29 mouse cellular contexts compared by ENCODE assay signal in the genomic region with DNA sequence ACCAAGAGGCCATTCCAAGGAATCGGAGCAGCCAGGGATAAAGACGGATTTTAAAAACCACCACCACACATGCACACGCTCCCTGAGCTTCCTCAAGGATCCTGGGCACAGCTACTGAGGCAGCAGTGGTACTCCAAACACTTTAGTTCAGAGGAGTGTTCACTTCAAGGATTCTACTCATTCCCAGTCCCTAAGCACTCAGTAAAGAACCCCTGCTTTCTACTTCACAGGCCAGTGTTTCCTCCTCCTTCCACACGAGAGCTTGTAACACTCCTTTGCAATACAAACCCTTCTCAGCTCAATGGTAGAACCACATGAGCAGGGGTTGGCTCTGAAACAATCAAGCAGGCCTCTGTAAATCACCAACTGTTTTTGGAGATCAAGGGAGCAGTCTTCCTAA. TPM values are rescaled to one million over a fixed set of nuclear protein-coding genes. Genes with fewer than 3 reads are reported as not detected.
DNase-seq lines count a peak whose midpoint lies in the region; ATAC-seq and TF ChIP-seq lines count a peak whose summit lies in the region.
"Had no signal": no experiment of that assay in that cellular context is flagged by ENCODE, and none has a peak within 500 bp of the region (broad histone marks: within the 10 kb centered on the region; RNA-seq: fewer than 3 reads in every experiment).

No protein-coding gene starts in this region.

- no peak for TF ChIP-seq POLR2A in ES-Bruce4 (IDR thresholded peaks at IDR 0.05; ENCODE audit: insufficient read depth, low read length)

- peaks cover 45% of the 10 kb centered on the region for H3K4me1 ChIP-seq in liver, embryonic 13.5 days (replicated peaks)
- H3K4me1 ChIP-seq in lung, postnatal 0 days (ENCODE audit: insufficient read depth, low read depth, low read length) = peaks cover 6% of the 10 kb centered on the region; the same call in 1 of the 2 replicates
- H3K4me1 ChIP-seq in ES-Bruce4 (ENCODE audit: control insufficient read depth, insufficient read depth, low read length) = peaks cover 5% of the 10 kb centered on the region
- H3K4me1 ChIP-seq: embryonic facial prominence, embryonic 12.5 days had no signal

- no peak overlapping the region for H3K4me3 ChIP-seq in liver, embryonic 13.5 days (replicated peaks)
- H3K4me3 ChIP-seq in lung, postnatal 0 days (ENCODE audit: low read depth, low read length) = no peak overlapping the region
- no peak overlapping the region for H3K4me3 ChIP-seq in ES-Bruce4 (ENCODE audit: low read depth, low read length)
- H3K4me3 ChIP-seq: embryonic facial prominence, embryonic 12.5 days; embryonic facial prominence, embryonic 15.5 days; gastrocnemius, adult 2 months; heart, embryonic 12.5 days; heart, embryonic 15.5 days had no signal

- TF ChIP-seq EP300 in lung, postnatal 0 days (IDR thresholded peaks at IDR 0.05) = peak; percentile 45; the same call in 1 of the 2 replicates
- TF ChIP-seq EP300 in ES-Bruce4 (IDR thresholded peaks at IDR 0.05; ENCODE audit: insufficient read depth, low read depth, low read length) = no peak

- H3K4me2 ChIP-seq in liver, embryonic 13.5 days = no peak overlapping the region
- H3K4me2 ChIP-seq in lung, postnatal 0 days (replicated peaks; ENCODE audit: low read depth, low read length) = no peak overlapping the region
- H3K4me2 ChIP-seq: embryonic facial prominence, embryonic 12.5 days; embryonic facial prominence, embryonic 15.5 days; heart, embryonic 12.5 days; heart, embryonic 15.5 days; hindbrain, embryonic 14.5 days had no signal

- H3K9ac ChIP-seq in liver, embryonic 13.5 days = no peak overlapping the region
- no peak overlapping the region for H3K9ac ChIP-seq in lung, postnatal 0 days (replicated peaks; ENCODE audit: low read depth)
- no peak overlapping the region for H3K9ac ChIP-seq in ES-Bruce4 (ENCODE audit: low read depth, poor library complexity, severe bottlenecking)
- H3K9ac ChIP-seq: embryonic facial prominence, embryonic 12.5 days; embryonic facial prominence, embryonic 15.5 days; forebrain, postnatal 0 days; heart, embryonic 12.5 days; heart, embryonic 15.5 days; hindbrain, embryonic 14.5 days had no signal

- no peak for ATAC-seq in liver, embryonic 13.5 days (ENCODE audit: low read depth)
- ATAC-seq in lung, postnatal 0 days = peak; percentile 90
- ATAC-seq: forebrain, embryonic 14.5 days; Patski had no signal

- no peaks in the 10 kb centered on the region for H3K27me3 ChIP-seq in liver, embryonic 13.5 days
- H3K27me3 ChIP-seq in lung, postnatal 0 days (replicated peaks; ENCODE audit: insufficient read depth, low read length) = no peaks in the 10 kb centered on the region
- H3K27me3 ChIP-seq in ES-Bruce4 (ENCODE audit: control insufficient read depth, insufficient read depth, low read length, poor library complexity, severe bottlenecking) = no peaks in the 10 kb centered on the region
- H3K27me3 ChIP-seq: embryonic facial prominence, embryonic 12.5 days; embryonic facial prominence, embryonic 15.5 days; heart, embryonic 12.5 days; heart, embryonic 15.5 days; Patski had no signal

- peaks cover 59% of the 10 kb centered on the region for H3K36me3 ChIP-seq in liver, embryonic 13.5 days
- 0 out of 2 replicates have a peak, but pooled peaks cover 15% of the 10 kb centered on the region for H3K36me3 ChIP-seq in lung, postnatal 0 days (ENCODE audit: insufficient read depth, low read length)
- H3K36me3 ChIP-seq in ES-Bruce4 (ENCODE audit: control insufficient read depth, insufficient read depth, low read length, poor library complexity, severe bottlenecking) = peaks cover 34% of the 10 kb centered on the region

- no peak for TF ChIP-seq CTCF in lung, postnatal 0 days (IDR thresholded peaks at IDR 0.05)
- TF ChIP-seq CTCF in ES-Bruce4 (IDR thresholded peaks at IDR 0.05; ENCODE audit: low read depth, low read length) = no peak

- WGBS in liver, embryonic 13.5 days (ENCODE audit: insufficient replicate concordance) = 76% methylated on average over 4 of the region's 4 CpGs
- WGBS in lung, postnatal 0 days = 53% methylated on average over 4 of the region's 4 CpGs

- intact Hi-C loops in heart, postnatal 10 days (cut with DNase I) = loop anchor here (5.0 to 10.0 kb wide), 2 partner anchors 235 to 473 kb away; no protein-coding TSS in a partner anchor

- H3K27ac ChIP-seq in liver, embryonic 13.5 days = 0 out of 2 replicates have a peak overlapping the region, but pooled peaks have one; percentile 8
- no peak overlapping the region for H3K27ac ChIP-seq in lung, postnatal 0 days (ENCODE audit: low read length)
- peak overlapping the region; percentile 55; the same call in 1 of the 2 replicates for H3K27ac ChIP-seq in ES-Bruce4 (ENCODE audit: insufficient read depth, low read length)
- H3K27ac ChIP-seq: embryonic facial prominence, embryonic 12.5 days; embryonic facial prominence, embryonic 15.5 days; gastrocnemius, adult 2 months; heart, embryonic 15.5 days; hindbrain, embryonic 14.5 days had no signal

- no peaks in the 10 kb centered on the region for H3K9me3 ChIP-seq in liver, embryonic 13.5 days (replicated peaks)
- H3K9me3 ChIP-seq in lung, postnatal 0 days (ENCODE audit: low read length) = no peaks in the 10 kb centered on the region
- H3K9me3 ChIP-seq in ES-Bruce4 (replicated peaks; ENCODE audit: control insufficient read depth, insufficient read depth, low read length, poor library complexity, severe bottlenecking) = no peaks in the 10 kb centered on the region
- H3K9me3 ChIP-seq: embryonic facial prominence, embryonic 12.5 days; embryonic facial prominence, embryonic 15.5 days; G1E; heart, embryonic 12.5 days; heart, embryonic 15.5 days had no signal

- peak; percentile 31 for DNase-seq in heart, adult 11 months
- DNase-seq in heart, postnatal 10 days = no peak
- no peak for DNase-seq in liver, embryonic 13.5 days
- DNase-seq in liver = no peak
- peak; percentile 84 for DNase-seq in lung, postnatal 0 days (ENCODE audit: low spot score)
- DNase-seq in lung, postnatal 4 days = no peak
- no peak for DNase-seq in kidney, postnatal 10 days
- DNase-seq: adrenal gland, postnatal 10 days; adrenal gland, postnatal 36 days; forebrain, postnatal 0 days; gastrocnemius, adult 2 months; gastrocnemius, postnatal 14 days; heart, adult 18-20 months; heart, postnatal 14 days; heart, postnatal 4 days had no signal

RNA-seq across cellular contexts. Expression of a gene that starts 28.9 kb away (rescaled TPM):
- 100 to 1,000 TPM; 147 to 160 TPM for total RNA-seq in heart, postnatal 10 days (2021)
- 48.3 and 49.7 TPM in 2 replicates for polyA plus RNA-seq in liver, embryonic 13.5 days (2015; fragmentation: Nextera tagmentation; extraction: Ambion mirVana)
- polyA plus RNA-seq in lung, postnatal 0 days (2015; fragmentation: Nextera tagmentation; extraction: Ambion mirVana) = 79.4 and 89.2 TPM in 2 replicates
- polyA plus RNA-seq in ES-Bruce4 (2011; ENCODE audit: insufficient read depth, insufficient read length, low read depth, missing spikeins) = 446 and 451 TPM in 2 replicates

RNA-seq across cellular contexts. Expression of a gene that starts 50.7 kb away (rescaled TPM):
- not detected for total RNA-seq in heart, postnatal 10 days (2021)
- not detected in 2 replicates for polyA plus RNA-seq in liver, embryonic 13.5 days (2015; fragmentation: Nextera tagmentation; extraction: Ambion mirVana)
- not detected in 2 replicates for polyA plus RNA-seq in lung, postnatal 0 days (2015; fragmentation: Nextera tagmentation; extraction: Ambion mirVana)
- not detected in 2 replicates for polyA plus RNA-seq in ES-Bruce4 (2011; ENCODE audit: insufficient read depth, insufficient read length, low read depth, missing spikeins)
- total RNA-seq: adrenal gland, adult 18-20 months; adrenal gland, postnatal 10 days; adrenal gland, postnatal 36 days; forebrain, postnatal 0 days; G1E; gastrocnemius, adult 2 months; gastrocnemius, postnatal 14 days; gastrocnemius, postnatal 4 days; heart, adult 18-20 months; heart, postnatal 14 days; heart, postnatal 4 days had no signal
- polyA plus RNA-seq: embryonic facial prominence, embryonic 12.5 days; embryonic facial prominence, embryonic 15.5 days; forebrain, embryonic 11.5 days; forebrain, embryonic 14.5 days; forebrain, postnatal 0 days; frontal cortex, adult 2 months; G1E; heart, embryonic 12.5 days; heart, embryonic 15.5 days; hindbrain, embryonic 11.5 days; hindbrain, embryonic 14.5 days; Patski had no signal

Comparison
In these comparisons a context has a peak if more than half of its experiments do, and no peak if none do; other contexts are left out.
1. DNase-seq: peak in heart, adult 11 months (single experiment) and lung, postnatal 0 days (single experiment); none in heart, postnatal 10 days (0 of 2), liver, embryonic 13.5 days (single experiment), liver (single experiment), lung, postnatal 4 days (0 of 2) and kidney, postnatal 10 days (single experiment).